Mouse (Mus musculus) heart, embryonic 11.5 days (tissue): ENCODE measurements around the gene Gm14296. TPM values are rescaled to one million over a fixed set of nuclear protein-coding genes. Genes with fewer than 3 reads are reported as not detected.
"Not testable (repeated sequence)": the region's sequence is repeated elsewhere in the genome, so short reads cannot be mapped to it uniquely, and the experiment has no call there.

ENCODE experiments used
- ATAC-seq: fragments of 200-750 bp; cut with Nextera tagmentation; replicated peaks from 2 replicates; pipeline ENCODE4 v1.8.0; 2017; ENCODE audit warnings: moderate library complexity; ENCODE audit not compliant: insufficient number of reproducible peaks, low FRiP score, low TSS enrichment
- H3K27ac ChIP-seq: fragments of 300-500 bp; sonication (generic); 2 replicates; pipeline ENCODE4 v1.5.1; 2014; ENCODE audit warnings: mild to moderate bottlenecking, low read depth, low read length
- H3K27me3 ChIP-seq: fragments of 300-500 bp; sonication (generic); 2 replicates; pipeline ENCODE4 v1.6.1; 2014; ENCODE audit warnings: mild to moderate bottlenecking, low read length, mixed read lengths; ENCODE audit not compliant: control insufficient read depth, insufficient read depth
- H3K36me3 ChIP-seq: fragments of 300-500 bp; sonication (generic); 2 replicates; pipeline ENCODE4 v1.6.1; 2014; ENCODE audit warnings: mild to moderate bottlenecking, low read length, moderate library complexity, mixed read lengths; ENCODE audit not compliant: control insufficient read depth, insufficient read depth
- H3K4me1 ChIP-seq: fragments of 300-500 bp; sonication (generic); 2 replicates; pipeline ENCODE4 v1.6.1; 2014; ENCODE audit warnings: low read length; ENCODE audit not compliant: control insufficient read depth, insufficient read depth
- H3K4me2 ChIP-seq: fragments of 300-500 bp; sonication (generic); 2 replicates; pipeline ENCODE4 v1.6.1; 2014; ENCODE audit warnings: mild to moderate bottlenecking, moderate library complexity
- H3K4me3 ChIP-seq: fragments of 300-500 bp; sonication (generic); 2 replicates; pipeline ENCODE4 v1.5.1; 2014; ENCODE audit warnings: low read depth, low read length
- H3K9ac ChIP-seq: fragments of 300-500 bp; sonication (generic); 2 replicates; pipeline ENCODE4 v1.6.1; 2014; ENCODE audit warnings: mild to moderate bottlenecking, low read depth, low read length, moderate library complexity
- H3K9me3 ChIP-seq: fragments of 300-500 bp; sonication (generic); replicated peaks from 2 replicates; pipeline ENCODE4 v1.6.1; 2016; ENCODE audit warnings: low read length; ENCODE audit not compliant: control insufficient read depth
- WGBS: fragments of 180-500 bp; shearing (Covaris S2); extraction: QIAGEN DNeasy Blood & Tissue Kit; methylation state at CpG from one replicate; pipeline ENCODE4 v1.1.7; 2014; ENCODE audit not compliant: insufficient replicate concordance; 5-methylcytosine and 5-hydroxymethylcytosine counted together
- polyA plus RNA-seq: library from polyadenylated mRNA; unstranded; fragments of >200 nt; fragmentation: Nextera tagmentation; extraction: Ambion mirVana; gene quantifications from 2 replicates; pipeline ENCODE4 v1.2.1, GENCODE M21; 2014

Gm14296 gene
- 10.0 and 10.6 TPM in 2 replicates for polyA plus RNA-seq

GRCm38 (mm10) chr2:176927709-176928108, at the start of gene Gm14296:
Gene Gm14296 (minus strand): TSS chr2:176927809.
- no CpG with 5 or more reads among the region's 2 CpGs for WGBS
- not testable (repeated sequence) for H3K27me3 ChIP-seq, H3K4me1 ChIP-seq, H3K36me3 ChIP-seq, H3K9me3 ChIP-seq, H3K9ac ChIP-seq, H3K4me2 ChIP-seq, H3K27ac ChIP-seq, ATAC-seq, H3K4me3 ChIP-seq

- H3K9me3 ChIP-seq, ATAC-seq, H3K27me3 ChIP-seq, H3K4me1 ChIP-seq, H3K4me2 ChIP-seq, H3K27ac ChIP-seq, H3K4me3 ChIP-seq, H3K36me3 ChIP-seq, H3K9ac ChIP-seq: not testable (repeated sequence)
- no CpG with 5 or more reads among the region's 1 CpGs for WGBS
Observed at GRCm38 (mm10) chr2:176905464-176905863, 22.1 kb downstream of the Gm14296 start.

Other genes starting within 250 kb of the Gm14296 start
- gene Gm14305, start 219.5 kb downstream of the Gm14296 start, polyA plus RNA-seq: 26.1 and 33.7 TPM in 2 replicates
- gene Gm14295, start 129.2 kb downstream of the Gm14296 start, polyA plus RNA-seq: 15.3 and 15.9 TPM in 2 replicates
- gene Gm14408, start 96.7 kb downstream of the Gm14296 start, polyA plus RNA-seq: not detected in 2 replicates
- gene Gm14419, start 73.1 kb upstream of the Gm14296 start, polyA plus RNA-seq: 11.9 and 13.8 TPM in 2 replicates
- gene Gm14401, start 146.5 kb upstream of the Gm14296 start, polyA plus RNA-seq: not detected in 2 replicates